Mouse (Mus musculus): ENCODE measurements around the gene Ptprd. TPM values are rescaled to one million over a fixed set of nuclear protein-coding genes. Genes with fewer than 3 reads are reported as not detected.
A peak's percentile ranks its signal among the peaks of the same experiment; 100 is the strongest.

Gene Ptprd
- polyA plus RNA-seq, 1 experiment from 2014 or later, result 13.9 TPM

DNA sequence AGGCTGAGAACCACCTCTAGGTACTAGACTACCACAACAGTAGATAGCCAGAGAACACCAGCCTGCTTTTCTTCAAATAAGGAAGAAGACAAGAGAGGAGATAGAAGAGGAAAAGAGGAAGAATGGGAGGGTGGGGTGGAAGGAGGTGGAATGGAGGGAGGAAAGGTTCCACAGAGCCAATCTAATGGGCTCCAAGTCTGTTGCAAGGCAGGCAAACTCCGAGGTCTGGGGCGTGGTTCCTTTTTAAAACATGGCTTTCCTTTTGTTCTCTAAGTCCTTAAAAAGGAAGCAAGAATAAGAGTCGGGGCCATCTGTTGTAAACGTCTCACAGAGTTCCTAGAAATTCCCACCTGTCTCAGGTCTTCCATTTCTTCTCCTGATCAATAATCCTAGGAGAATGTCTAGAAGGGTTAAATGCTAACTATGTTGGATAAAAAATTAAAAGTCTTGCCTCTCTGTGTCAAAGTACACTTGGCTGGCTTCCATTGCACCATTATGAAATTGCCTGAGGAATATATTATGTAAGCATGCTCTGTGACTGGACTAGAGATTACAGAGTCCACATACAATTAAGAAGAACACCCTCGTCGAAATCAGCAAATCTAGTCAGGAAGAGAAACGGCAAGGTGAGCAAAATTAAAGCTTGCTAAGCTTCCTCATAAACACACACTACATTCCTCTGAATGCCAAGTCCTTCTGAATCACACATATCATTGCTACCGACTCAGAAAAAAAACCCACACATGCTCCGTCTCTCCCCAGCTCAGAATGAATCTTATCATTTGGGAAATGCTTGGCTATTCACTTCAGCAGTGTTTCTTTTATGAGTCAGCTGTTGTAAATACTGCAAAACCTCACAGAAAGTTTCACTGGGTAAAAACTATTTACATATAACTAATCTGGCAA is 1787.2 kb downstream of the Ptprd start:
- no peaks in the 10 kb centered on the region for H3K36me3 ChIP-seq
- no peaks in the 10 kb centered on the region for H3K9me3 ChIP-seq
- 39% methylated on average over 9 of the region's 9 CpGs for WGBS
- peak; percentile 61 for ATAC-seq (ENCODE audit: insufficient read depth, low FRiP score, low read depth)
- H3K4me3 ChIP-seq (replicated peaks), result no peak overlapping the region
- H3K9ac ChIP-seq, result no peak overlapping the region
- no peaks in the 10 kb centered on the region for H3K4me1 ChIP-seq
- H3K4me2 ChIP-seq, result peak overlapping the region; percentile 22; the same call in 1 of the 2 replicates
- H3K27ac ChIP-seq, result peak overlapping the region; percentile 41; the same call in 1 of the 2 replicates
- H3K27me3 ChIP-seq (replicated peaks), result no peaks in the 10 kb centered on the region

DNA sequence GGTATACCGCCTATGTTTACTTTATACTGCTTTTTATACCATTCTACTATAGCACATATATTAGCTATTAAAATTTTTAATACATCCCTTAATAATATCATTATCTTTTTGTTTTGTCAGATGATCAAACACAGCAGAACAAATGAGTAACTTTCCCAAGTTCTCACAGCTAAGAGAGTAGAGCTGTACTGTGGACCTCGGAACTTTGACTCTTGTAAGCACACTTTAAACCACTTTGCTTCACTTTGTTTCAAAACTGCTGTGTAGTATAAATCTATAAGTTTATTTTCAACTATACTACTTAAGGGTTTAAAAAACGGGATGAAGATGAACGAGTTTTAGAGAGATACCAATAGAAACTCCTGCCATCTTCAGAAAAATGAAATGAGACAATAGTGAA is 1789.6 kb downstream of the Ptprd start:
- Histone ChIP-seq H3K4me2 (no peak overlapping the region), H3K9me3 (no peaks in the 10 kb centered on the region), H3K27ac (no peak overlapping the region), H3K27me3 (replicated peaks) (no peaks in the 10 kb centered on the region), H3K4me1 (no peaks in the 10 kb centered on the region), H3K4me3 (replicated peaks) (no peak overlapping the region), H3K36me3 (no peaks in the 10 kb centered on the region), H3K9ac (no peak overlapping the region)
- ATAC-seq (ENCODE audit: insufficient read depth, low FRiP score, low read depth), result no peak
- WGBS, result 84% methylated on average over 4 of the region's 4 CpGs

DNA sequence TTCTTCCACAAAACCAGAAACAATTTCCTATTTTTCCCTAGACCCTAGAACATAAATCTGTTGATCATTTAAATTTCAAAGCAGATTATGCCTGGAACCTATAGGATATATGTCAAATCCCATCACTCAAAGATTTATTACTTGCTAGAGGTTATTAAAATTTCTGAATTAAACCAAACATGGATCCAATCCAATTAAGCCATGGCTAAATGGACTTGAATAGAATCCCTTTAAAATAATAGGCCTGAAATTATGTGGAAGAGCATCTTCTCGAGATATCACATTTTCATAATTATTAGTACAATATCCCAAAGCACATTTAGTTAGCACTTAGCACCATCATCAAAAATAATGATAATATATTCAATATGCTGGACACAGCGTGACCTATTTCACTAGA is 1792.1 kb downstream of the Ptprd start:
- Histone ChIP-seq H3K4me1 (no peaks in the 10 kb centered on the region), H3K9me3 (no peaks in the 10 kb centered on the region), H3K4me2 (no peak overlapping the region), H3K27me3 (replicated peaks) (no peaks in the 10 kb centered on the region), H3K27ac (no peak overlapping the region), H3K4me3 (replicated peaks) (no peak overlapping the region), H3K36me3 (no peaks in the 10 kb centered on the region), H3K9ac (no peak overlapping the region)
- ATAC-seq (ENCODE audit: insufficient read depth, low FRiP score, low read depth), result no peak
- 90% methylated on average over 2 of the region's 2 CpGs for WGBS

DNA sequence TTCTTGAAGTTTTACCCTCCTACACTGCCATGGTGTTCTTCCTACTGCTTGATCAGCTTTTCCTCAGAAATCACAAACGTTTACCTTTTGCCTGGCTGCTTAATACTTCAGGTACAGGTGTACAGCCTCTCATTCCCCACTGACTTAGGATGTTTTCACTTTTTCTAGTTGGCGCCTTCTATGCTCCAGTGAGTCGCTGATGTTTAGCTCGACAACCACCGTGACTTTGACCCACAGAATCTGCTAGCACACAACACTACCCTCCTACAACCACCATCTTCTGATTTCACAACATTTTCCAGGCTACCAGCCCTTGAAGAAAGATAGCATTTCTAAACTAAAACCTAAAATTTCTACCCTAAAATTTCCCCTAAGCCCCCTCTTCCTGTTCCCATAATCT is 1794.1 kb downstream of the Ptprd start:
- 93% methylated on average over 5 of the region's 5 CpGs for WGBS
- Histone ChIP-seq H3K9ac (no peak overlapping the region), H3K4me2 (no peak overlapping the region), H3K4me1 (no peaks in the 10 kb centered on the region), H3K4me3 (replicated peaks) (no peak overlapping the region), H3K36me3 (no peaks in the 10 kb centered on the region), H3K27me3 (replicated peaks) (no peaks in the 10 kb centered on the region), H3K9me3 (no peaks in the 10 kb centered on the region), H3K27ac (no peak overlapping the region)
- no peak for ATAC-seq (ENCODE audit: insufficient read depth, low FRiP score, low read depth)

DNA sequence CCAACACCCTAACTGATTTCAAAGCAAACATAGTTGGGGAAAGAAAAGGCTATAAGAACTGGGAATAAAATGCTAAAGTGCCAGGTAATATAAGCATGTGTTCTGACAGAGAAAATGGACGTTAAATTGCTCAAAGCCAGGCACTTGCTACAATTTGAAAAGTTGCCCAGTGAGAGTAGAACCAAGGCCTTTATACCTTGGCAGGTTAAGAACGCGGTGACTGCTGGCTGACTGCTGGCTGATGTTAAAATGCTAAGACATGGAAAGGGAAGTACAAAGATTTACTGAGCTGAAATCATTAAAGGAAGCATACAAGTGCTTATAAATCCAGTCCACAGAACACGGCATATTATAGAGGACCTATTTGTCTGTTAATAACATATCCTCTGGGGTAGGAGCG is 1796.1 kb downstream of the Ptprd start:
- 78% methylated on average over 5 of the region's 5 CpGs for WGBS
- no peaks in the 10 kb centered on the region for H3K4me1 ChIP-seq

DNA sequence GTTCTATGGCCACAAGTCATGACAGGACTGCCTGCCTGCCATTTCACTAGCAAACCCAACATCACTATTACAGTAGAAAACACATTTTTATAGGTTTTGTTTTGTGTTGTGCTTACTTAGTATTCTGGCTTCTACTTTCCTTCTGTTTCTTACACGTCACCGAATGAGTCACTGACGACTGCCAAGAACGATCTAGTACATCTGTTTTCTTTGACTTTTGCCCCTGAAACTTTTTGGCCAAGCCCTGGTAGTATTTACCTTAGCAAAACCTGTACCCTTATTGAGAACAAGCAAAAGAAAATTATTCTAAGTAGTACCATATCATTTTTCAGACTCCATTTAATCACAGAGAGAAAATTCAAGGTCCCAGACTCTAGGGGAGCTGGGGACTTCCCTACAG is 1797.2 kb downstream of the Ptprd start:
- Histone ChIP-seq H3K36me3 (no peaks in the 10 kb centered on the region), H3K4me3 (replicated peaks) (no peak overlapping the region), H3K27me3 (replicated peaks) (no peaks in the 10 kb centered on the region), H3K9me3 (no peaks in the 10 kb centered on the region), H3K4me1 (no peaks in the 10 kb centered on the region), H3K27ac (no peak overlapping the region), H3K9ac (no peak overlapping the region), H3K4me2 (no peak overlapping the region)
- no peak for ATAC-seq (ENCODE audit: insufficient read depth, low FRiP score, low read depth)
- 64% methylated on average over 4 of the region's 4 CpGs for WGBS

More for the DNA sequence above, 1796.1 kb downstream of the Ptprd start:
- ATAC-seq (ENCODE audit: insufficient read depth, low FRiP score, low read depth), result no peak
- no peak overlapping the region for H3K27ac ChIP-seq
- H3K36me3 ChIP-seq, result no peaks in the 10 kb centered on the region
- H3K4me2 ChIP-seq, result no peak overlapping the region
- no peaks in the 10 kb centered on the region for H3K27me3 ChIP-seq (replicated peaks)
- H3K4me3 ChIP-seq (replicated peaks), result no peak overlapping the region
- no peaks in the 10 kb centered on the region for H3K9me3 ChIP-seq
- H3K9ac ChIP-seq, result no peak overlapping the region

DNA sequence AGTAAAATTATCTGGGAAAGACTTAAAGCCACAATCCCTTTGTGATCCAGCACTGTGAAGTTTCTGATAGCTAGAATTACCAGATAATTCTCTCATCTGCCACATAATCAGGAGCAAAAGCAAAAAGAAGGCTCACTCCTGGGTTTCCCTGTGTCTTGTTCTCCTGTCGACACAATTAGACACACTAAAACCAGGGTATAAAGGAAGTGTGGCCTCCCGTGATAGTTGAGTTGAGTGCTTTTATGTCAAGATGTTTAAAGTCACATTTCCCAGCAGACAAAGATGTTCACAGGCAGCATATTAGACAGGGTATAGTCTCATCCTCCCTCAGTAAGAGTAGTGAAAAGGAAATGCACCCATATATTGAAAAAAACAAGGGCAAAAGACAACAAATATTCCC is 1801.7 kb downstream of the Ptprd start:
- Histone ChIP-seq H3K27me3 (replicated peaks) (no peaks in the 10 kb centered on the region), H3K36me3 (no peaks in the 10 kb centered on the region), H3K4me1 (no peaks in the 10 kb centered on the region; the same call in 1 of the 2 replicates), H3K9me3 (no peaks in the 10 kb centered on the region), H3K4me3 (replicated peaks) (no peak overlapping the region), H3K27ac (no peak overlapping the region), H3K9ac (no peak overlapping the region), H3K4me2 (no peak overlapping the region)
- WGBS, result 60% methylated on average over 2 of the region's 2 CpGs
- no peak for ATAC-seq (ENCODE audit: insufficient read depth, low FRiP score, low read depth)

DNA sequence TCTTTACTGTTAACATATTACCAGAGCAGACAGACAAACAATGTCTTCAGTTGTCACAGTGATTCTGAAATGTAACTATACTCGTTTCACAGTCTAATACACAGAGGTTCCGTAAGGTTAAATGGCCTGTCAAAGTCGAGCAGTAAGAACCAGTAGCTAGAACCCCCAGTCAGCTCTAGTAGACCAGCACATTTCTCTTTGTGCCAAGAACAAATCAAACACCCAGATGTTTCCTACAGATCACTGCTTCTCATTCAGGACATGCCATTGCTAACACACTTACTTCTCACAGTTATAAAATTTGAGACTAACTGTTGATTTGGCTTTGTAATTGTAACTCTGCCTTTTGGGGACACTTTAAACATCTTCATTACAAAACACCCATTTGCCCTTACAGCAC is 1802.6 kb downstream of the Ptprd start:
- no peak overlapping the region for H3K9ac ChIP-seq
- no peaks in the 10 kb centered on the region for H3K27me3 ChIP-seq (replicated peaks)
- 61% methylated on average over 3 of the region's 3 CpGs for WGBS
- no peak overlapping the region for H3K4me3 ChIP-seq (replicated peaks)
- no peaks in the 10 kb centered on the region; the same call in 1 of the 2 replicates for H3K4me1 ChIP-seq
- H3K4me2 ChIP-seq, result no peak overlapping the region
- H3K27ac ChIP-seq, result no peak overlapping the region
- no peaks in the 10 kb centered on the region for H3K9me3 ChIP-seq
- ATAC-seq (ENCODE audit: insufficient read depth, low FRiP score, low read depth), result no peak
- no peaks in the 10 kb centered on the region for H3K36me3 ChIP-seq

DNA sequence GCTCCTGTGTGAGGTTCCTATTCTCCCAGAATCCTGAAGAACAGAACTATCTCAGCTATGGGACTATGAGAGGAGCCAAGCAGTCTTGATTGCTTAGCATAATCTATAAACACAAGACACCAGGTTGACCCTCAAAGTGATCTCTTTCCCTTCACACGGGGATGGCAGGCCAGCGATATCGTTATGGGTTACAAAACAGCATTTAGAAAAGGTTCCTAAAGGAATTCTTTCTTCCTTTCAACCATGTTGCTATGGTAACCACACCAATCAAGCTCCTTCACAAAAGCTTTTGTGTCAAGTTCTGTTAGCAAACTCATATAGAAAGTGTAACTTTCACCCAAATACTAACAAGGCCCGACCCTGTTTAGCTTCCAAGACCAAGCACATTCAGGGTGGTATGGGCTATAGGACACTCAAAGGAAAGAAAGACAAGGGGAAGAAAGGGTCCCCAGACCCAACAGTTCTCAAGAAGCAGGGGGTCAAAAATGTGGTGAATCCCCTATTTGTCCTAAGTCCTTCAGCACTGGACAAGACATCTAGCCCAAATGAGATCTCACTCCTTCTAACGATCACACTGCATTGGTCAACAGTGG is 1805.8 kb downstream of the Ptprd start:
- no peaks in the 10 kb centered on the region for H3K9me3 ChIP-seq
- no peak for ATAC-seq (ENCODE audit: insufficient read depth, low FRiP score, low read depth)
- H3K4me2 ChIP-seq, result no peak overlapping the region
- H3K27ac ChIP-seq, result no peak overlapping the region
- no peaks in the 10 kb centered on the region for H3K27me3 ChIP-seq (replicated peaks)
- WGBS, result 42% methylated on average over 5 of the region's 5 CpGs
- H3K4me1 ChIP-seq, result no peaks in the 10 kb centered on the region; the same call in 1 of the 2 replicates
- H3K4me3 ChIP-seq (replicated peaks), result no peak overlapping the region
- H3K9ac ChIP-seq, result no peak overlapping the region
- H3K36me3 ChIP-seq, result no peaks in the 10 kb centered on the region

DNA sequence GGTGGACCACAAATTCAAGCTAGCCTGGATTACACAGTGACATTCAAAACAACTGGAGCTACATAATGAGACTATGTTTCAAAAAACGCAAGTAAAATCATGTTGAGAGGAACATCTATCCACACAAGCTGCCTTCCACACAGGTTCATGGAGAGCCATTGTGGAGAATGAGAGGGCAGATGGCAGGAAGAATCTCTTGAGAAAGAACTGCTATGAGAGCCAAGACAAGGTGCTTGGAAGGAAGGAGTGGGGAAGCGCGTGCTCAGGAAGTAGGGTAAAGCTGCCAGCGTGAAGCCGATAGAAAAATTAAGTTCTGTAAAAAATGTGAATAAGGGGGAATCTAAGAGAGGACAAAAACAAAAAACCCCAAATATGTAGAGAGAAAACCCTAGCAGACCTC is 1808.5 kb downstream of the Ptprd start:
- Histone ChIP-seq H3K9ac (no peak overlapping the region), H3K27ac (no peak overlapping the region), H3K4me1 (no peaks in the 10 kb centered on the region; the same call in 1 of the 2 replicates), H3K4me3 (replicated peaks) (no peak overlapping the region), H3K27me3 (replicated peaks) (no peaks in the 10 kb centered on the region), H3K36me3 (no peaks in the 10 kb centered on the region), H3K9me3 (no peaks in the 10 kb centered on the region), H3K4me2 (no peak overlapping the region)
- WGBS, result 92% methylated on average over 5 of the region's 5 CpGs
- ATAC-seq (ENCODE audit: insufficient read depth, low FRiP score, low read depth), result no peak

DNA sequence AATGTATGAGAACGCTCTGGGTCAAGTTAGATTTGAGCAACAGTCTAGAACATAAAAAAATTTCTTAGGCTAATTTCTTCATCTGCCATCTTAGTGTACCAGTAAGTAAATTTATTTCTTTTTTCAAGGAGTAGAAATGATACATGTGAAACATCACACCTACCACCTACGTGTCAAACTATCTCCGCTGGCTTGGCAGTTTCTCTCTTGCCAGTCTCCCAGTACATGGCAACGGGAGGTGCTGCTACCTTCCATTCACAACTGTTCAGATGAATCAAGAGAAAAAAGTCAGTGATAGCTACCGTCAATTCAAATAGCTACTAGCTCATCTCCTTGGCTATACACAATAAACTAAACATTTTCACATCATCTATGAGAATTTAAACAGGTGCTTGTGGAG is 1823.9 kb downstream of the Ptprd start:
- 72% methylated on average over 5 of the region's 5 CpGs for WGBS
- no peak for ATAC-seq (ENCODE audit: insufficient read depth, low FRiP score, low read depth)

DNA sequence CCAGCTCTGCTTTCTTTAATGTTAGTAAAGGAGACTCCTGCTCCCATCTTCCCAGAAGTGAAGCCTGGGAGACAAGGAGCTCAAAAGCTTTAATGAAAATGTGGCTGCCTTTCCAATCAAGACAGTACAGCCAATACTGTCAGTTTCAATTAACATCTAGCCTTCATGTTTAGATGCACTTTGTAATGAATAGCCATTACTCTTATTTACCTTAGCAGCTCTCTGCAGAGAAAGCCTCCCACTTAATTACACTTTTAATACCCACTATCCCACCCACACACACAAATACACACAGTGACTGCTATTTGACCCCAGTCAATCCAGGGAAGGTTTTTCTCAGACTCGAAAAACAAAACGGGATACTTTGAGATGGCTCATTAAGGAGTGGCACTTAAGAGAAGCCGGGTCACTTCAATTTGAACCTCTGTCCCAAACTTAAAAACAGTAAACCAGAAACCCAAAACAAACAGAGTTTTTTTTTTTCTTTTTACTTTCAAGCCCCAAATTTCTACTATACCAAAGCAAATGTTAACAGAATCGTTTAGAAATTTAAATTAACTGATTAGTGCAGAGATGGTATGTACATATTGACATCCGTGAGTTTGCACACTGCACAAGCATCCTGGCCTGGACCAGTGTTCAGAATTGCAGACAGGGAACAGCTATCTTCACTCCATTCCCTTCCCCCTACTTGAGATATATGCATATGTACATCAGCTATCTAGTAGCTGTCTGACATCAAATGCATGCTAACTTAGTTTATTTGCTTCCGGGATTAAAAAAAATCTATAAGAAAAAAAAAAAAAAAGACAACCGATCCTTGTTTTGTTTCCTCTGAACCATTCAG is 1824.6 kb downstream of the Ptprd start:
- H3K27ac ChIP-seq, result no peak overlapping the region
- whole genome bisulfite sequencing, result 43% methylated on average over 7 of the region's 7 CpGs
- H3K4me1 ChIP-seq, result no peaks in the 10 kb centered on the region
- H3K36me3 ChIP-seq, result no peaks in the 10 kb centered on the region
- no peaks in the 10 kb centered on the region for H3K27me3 ChIP-seq (replicated peaks)
- H3K4me2 ChIP-seq, result no peak overlapping the region
- no peak overlapping the region for H3K9ac ChIP-seq
- H3K4me3 ChIP-seq (replicated peaks), result no peak overlapping the region
- no peaks in the 10 kb centered on the region for H3K9me3 ChIP-seq
- no peak for ATAC-seq (ENCODE audit: insufficient read depth, low FRiP score, low read depth)

More for the DNA sequence above, 1823.9 kb downstream of the Ptprd start:
- H3K27me3 ChIP-seq (replicated peaks), result no peaks in the 10 kb centered on the region
- no peak overlapping the region for H3K27ac ChIP-seq
- no peak overlapping the region for H3K4me2 ChIP-seq
- no peaks in the 10 kb centered on the region for H3K36me3 ChIP-seq
- no peak overlapping the region for H3K9ac ChIP-seq
- no peaks in the 10 kb centered on the region for H3K4me1 ChIP-seq
- H3K9me3 ChIP-seq, result no peaks in the 10 kb centered on the region
- H3K4me3 ChIP-seq (replicated peaks), result no peak overlapping the region

All from stomach, embryonic 15.5 days (tissue).